Mouse (Mus musculus) gastrocnemius, postnatal 10 days (tissue): ENCODE measurements around the gene Olfr1352. TPM values are rescaled to one million over a fixed set of nuclear protein-coding genes. Genes with fewer than 3 reads are reported as not detected.
"Not testable (repeated sequence)": the region's sequence is repeated elsewhere in the genome, so short reads cannot be mapped to it uniquely, and the experiment has no call there.

ENCODE experiments used
- DNase-seq: peaks from one replicate; pipeline ENCODE4 v3.0.0; 2021; ENCODE audit warnings: mixed read lengths
- long read RNA-seq, 2 experiments: library from polyadenylated mRNA; stranded (forward); transcript quantifications; one replicate each; pipeline ENCODE4 v2.0.0; 2021
- total RNA-seq, 2 experiments: library from RNA; stranded (reverse); gene quantifications; 2 replicates each; pipeline ENCODE4 v1.2.3; 2021

The Olfr1352 gene
- total RNA-seq: not detected
- long read RNA-seq, experiment 1: 0 reads
- long read RNA-seq, experiment 2: 0 reads

DNA sequence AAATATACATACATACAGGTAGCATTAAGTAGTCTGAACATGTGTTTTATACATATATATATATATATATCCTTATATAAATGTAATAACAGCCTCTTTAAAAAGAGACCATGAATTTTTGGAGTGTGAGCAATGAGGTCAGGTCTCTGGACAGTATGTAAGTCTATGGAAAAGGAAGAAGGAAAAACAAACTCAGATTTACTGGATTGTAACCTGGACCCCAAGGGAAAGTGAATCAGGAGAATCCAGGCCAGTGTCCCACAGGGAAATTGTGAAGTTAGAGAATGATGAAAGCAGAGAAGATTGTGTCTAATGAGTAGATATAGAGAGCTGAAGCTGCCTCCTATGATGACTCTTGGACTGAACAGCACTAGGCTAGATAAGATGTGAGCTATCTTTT is at the start of gene Olfr1352:
Gene Olfr1352, plus strand, starts transcription at position 301 of the 400 bp plus-strand sequence.
- no peak for DNase-seq

DNA sequence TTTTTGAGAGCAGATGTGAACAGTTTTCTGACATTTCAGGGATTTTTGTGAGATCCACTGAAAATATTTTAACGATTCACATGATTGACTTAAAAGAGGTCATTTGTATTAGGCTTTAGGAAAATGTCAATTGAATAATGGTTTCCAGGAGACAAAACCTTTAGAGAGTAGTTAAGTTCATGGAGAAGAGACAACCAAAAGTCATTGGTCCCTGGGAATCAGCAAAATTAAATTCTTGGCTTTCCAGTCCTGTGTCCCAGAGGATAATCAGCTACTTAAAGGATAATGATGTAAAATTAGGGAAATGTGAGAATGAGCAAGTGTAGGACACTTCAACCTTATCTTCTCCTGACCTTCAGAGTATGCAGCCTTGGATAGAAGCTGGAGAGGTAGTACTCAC is 30.5 kb upstream of the Olfr1352 start, which contains the start of gene Olfr8:
Gene Olfr8, plus strand, starts transcription at position 301 of the 400 bp plus-strand sequence.
- not testable (repeated sequence) for DNase-seq

- not testable (repeated sequence) for DNase-seq
Observed at GRCm38 (mm10) chr10:78963009-78963408, 17.8 kb upstream of the Olfr1352 start, which contains the start of gene Olfr1353. TSS of gene Olfr1353 (plus strand) at chr10:78963309.

DNA sequence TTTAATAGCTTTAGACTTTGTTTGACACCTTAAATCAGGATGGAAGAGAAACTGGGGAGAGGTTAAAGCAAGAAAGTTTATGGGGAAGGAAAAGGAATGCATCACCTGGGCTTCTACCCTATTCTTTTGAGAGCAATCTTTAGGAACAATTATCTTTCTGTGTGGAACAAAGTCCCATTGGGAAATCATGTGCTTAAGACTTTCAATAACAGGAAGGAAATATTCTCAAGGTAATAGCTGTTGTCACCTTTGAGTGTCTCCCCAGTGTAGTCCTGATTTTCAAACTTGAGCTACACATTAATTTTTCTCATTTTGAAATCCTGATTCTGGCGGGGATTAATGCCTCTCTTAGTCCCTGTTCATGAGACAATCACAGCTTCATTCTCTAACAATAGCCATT is 31.3 kb downstream of the Olfr1352 start, which contains the start of gene Olfr1351:
Gene Olfr1351, plus strand, starts transcription at position 301 of the 400 bp plus-strand sequence.
- DNase-seq: no peak

DNA sequence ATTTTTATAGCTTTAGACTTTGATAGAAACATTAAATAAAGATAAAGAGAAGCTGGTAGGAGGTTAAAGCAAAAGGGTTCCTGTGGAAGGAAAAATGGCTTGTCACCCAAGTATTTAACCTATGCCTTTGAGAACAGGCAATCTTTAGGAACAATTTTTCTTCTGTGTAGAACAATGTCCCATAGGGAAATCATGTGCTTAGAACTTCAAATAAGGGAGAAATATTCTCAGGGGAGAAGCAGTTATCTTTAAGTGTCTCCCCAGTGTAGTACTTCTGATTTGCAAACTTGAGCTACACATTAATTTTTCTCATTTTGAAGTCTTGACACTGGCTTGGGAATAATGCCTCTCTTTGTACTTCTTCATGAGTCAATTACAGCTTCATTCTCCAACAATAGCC is 47.6 kb downstream of the Olfr1352 start, which contains the start of gene Olfr57:
Gene Olfr57, plus strand, starts transcription at position 301 of the 400 bp plus-strand sequence.
- DNase-seq: no peak

Other genes with a start within 250 kb of the Olfr1352 start
- not detected for gene Ccdc105, start 228.0 kb upstream of the Olfr1352 start, total RNA-seq
- gene Slc1a6, start 200.6 kb upstream of the Olfr1352 start, total RNA-seq: under 1 TPM in 1 of 2 experiments, not detected in 1; 0.14 TPM
- gene Olfr1356, start 128.9 kb upstream of the Olfr1352 start, total RNA-seq: not detected
- gene Olfr1355, start 105.5 kb upstream of the Olfr1352 start, total RNA-seq: not detected
- not detected for gene Olfr1354, start 67.9 kb upstream of the Olfr1352 start, total RNA-seq
- gene Olfr8, start 30.4 kb upstream of the Olfr1352 start, total RNA-seq: not detected
- gene Olfr1353, start 17.7 kb upstream of the Olfr1352 start, total RNA-seq: not detected
- gene Olfr1351, start 31.4 kb downstream of the Olfr1352 start, total RNA-seq: not detected
- not detected for gene Olfr57, start 47.7 kb downstream of the Olfr1352 start, total RNA-seq
- 10 to 100 TPM; 11.6 to 16.0 TPM for gene 2610008E11Rik, start 116.5 kb downstream of the Olfr1352 start, total RNA-seq
- gene Vmn2r80, start 167.7 kb downstream of the Olfr1352 start, total RNA-seq: not detected